Mouse (Mus musculus) embryonic stem cell, embryonic (primary cell): Measurements from ENCODE around the gene Itgbl1.

Experiments used
- CTCF ChIA-PET, 4 experiments: fragments of 300-600 bp in 2 of 4; fragments of 350-600 bp in 2 of 4; sonication (Branson Sonifier 250); formaldehyde crosslinking; loops; one replicate each; lab custom pipeline; 2022; ENCODE audit warnings: inconsistent platforms in 2 of 4; lab: Charles Lee
- POLR2A ChIA-PET, 4 experiments: fragments of 300-600 bp in 2 of 4; fragments of 350-600 bp in 2 of 4; sonication (Branson Sonifier 250); formaldehyde crosslinking; loops; one replicate each; lab custom pipeline; 2022; ENCODE audit warnings: antibody characterized with exemption in 4 of 4, inconsistent platforms in 1 of 4; lab: Charles Lee

The Itgbl1 gene

DNA sequence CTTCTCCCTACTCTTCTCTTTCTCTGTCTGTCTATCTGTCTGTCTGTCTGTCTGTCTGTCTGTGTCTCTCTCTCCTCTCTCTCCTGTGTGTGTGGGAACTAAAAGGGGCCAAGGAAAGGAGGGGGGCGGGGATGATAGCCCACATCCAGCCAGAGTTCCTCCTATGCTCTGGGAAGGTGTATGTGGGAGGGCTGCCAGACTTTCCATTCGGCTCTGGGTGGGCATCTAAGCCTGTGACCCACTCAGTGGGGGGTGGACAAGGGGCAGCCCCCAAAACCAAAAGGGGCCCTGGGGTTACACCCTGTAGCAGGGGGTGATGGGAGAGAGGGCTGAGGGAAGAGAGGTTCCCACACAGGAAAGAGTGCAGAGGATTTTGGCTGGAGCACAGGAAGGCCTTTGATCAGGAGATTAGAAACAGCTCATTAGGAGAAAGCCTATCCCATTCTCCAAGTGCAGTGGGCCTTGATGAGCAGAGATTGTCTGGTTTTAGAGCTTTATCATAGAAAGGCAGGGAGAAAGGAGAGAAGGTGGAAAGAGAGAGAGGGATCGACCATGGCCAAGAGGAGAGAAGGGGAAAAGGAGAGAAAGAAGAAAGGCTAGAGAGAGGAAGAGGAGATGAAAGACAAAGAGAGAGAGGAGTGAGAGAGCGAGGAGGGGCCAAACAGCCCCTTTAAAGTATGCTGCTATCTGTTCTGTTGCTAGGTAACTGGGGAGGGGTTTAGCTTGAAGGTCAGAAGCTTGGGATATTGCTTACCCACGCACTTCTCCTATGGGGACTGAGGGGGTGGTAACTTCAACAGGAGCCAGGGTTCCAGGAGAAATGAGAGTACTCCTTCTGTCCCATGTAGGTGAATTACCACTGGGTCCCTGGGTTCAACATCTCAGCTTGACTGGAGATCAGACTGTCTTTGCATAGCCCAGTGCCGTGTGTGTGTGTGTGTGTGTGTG is 206.3 kb downstream of the Itgbl1 start:
- POLR2A ChIA-PET: no interaction called here
- CTCF ChIA-PET: no interaction called here

DNA sequence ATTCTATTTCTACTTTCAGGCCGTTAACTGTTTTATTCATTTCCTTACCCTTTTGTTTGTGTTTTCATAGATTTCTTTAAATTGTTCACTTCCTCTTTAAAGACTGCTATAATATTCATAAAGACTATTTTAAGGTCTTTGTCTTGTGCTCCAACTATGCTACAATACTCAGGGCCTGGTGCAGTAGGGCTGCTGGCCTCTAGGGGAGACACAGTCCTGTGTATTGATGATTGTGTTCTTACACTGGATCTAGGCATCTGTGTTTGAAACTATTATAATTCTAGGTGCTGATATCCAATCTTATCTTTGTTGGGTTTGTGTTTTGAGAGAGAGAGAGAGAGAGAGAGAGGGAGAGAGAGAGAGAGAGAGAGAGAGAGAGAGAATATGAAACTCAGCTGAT is 268.1 kb downstream of the Itgbl1 start:
- POLR2A ChIA-PET: no interaction called here
- CTCF ChIA-PET: no interaction called here

DNA sequence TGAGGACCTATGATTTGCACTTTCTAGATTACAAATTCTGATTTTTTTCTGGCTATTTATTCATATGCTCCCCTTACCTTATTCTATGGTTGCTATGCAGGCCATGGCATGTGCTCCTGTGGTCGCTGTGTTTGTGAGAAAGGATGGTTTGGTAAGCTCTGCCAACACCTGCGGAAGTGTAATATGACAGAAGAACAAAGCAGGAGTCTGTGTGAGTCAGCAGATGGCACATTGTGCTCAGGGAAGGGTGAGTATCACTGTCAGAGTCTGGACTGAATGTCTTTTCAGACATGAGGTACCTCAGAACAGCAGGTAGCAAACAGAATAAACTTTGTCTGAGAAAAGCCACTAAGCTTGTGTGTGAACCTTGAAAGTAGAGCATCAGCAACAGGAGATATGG is 306.8 kb downstream of the Itgbl1 start:
- ChIA-PET CTCF (no interaction called here), POLR2A (no interaction called here)

DNA sequence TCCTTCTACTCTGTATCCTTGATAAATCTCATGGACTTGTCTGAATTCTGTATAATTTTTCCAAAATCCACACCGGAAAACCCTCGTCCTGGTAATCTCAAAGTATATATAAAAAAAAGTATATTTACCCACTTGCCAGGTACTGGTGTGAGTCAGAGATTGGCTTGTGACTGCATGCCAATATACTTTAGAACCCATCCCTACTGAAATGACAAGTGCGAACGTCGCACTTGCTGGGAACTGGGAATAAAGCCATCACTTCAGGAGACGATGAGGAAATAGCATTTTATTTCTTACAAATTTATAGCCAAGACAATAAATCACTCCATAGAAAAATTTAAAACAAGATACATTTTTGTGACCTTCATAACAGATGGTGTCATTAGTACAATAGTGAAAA is 308.2 kb downstream of the Itgbl1 start:
- CTCF ChIA-PET: no interaction called here

DNA sequence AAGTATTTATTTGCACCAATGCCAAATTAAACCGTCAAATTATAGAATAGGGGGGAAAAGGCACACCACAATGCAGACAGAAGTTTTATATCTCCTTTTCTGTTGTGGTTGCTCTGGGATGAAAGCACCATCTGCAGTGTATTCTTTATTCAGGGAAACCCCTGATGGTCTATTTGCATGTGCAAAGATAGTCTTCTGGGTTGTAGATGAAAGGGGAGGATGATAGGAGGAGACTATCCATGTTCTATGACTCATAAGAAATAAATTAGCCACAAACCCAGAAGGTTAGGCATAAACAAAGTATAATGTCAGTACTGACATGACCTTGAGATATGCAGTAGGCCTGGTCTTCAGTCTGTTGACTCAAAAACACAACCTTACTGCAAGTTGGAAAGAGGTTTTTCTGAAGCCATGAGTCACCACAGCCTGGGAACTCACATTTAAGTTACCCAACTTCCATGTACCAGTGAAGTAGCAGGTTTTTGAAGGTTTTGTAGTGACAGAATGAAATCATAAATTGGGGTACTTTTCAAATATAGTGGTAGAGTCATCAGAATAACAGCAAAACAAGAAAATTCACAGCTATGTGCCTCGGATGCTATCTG is 330.9 kb downstream of the Itgbl1 start:
- CTCF ChIA-PET: no interaction called here
- POLR2A ChIA-PET: no interaction called here

More for the DNA sequence above, 308.2 kb downstream of the Itgbl1 start:
- POLR2A ChIA-PET: no interaction called here
